Mouse (Mus musculus) adrenal gland, postnatal 25 days (tissue): ENCODE results near the gene Olfr263. TPM values are rescaled to one million over a fixed set of nuclear protein-coding genes. Genes with fewer than 3 reads are reported as not detected.
A peak's percentile ranks its signal among the peaks of the same experiment; 100 is the strongest.
"Not testable (repeated sequence)": the region's sequence is repeated elsewhere in the genome, so short reads cannot be mapped to it uniquely, and the experiment has no call there.

Experiments used
- DNase-seq: peaks from one replicate; pipeline ENCODE4 v3.0.0; 2021; ENCODE audit warnings: mixed read lengths
- long read RNA-seq: library from polyadenylated mRNA; stranded (forward); transcript quantifications from one replicate; pipeline ENCODE4 v2.0.0, GENCODE M21; 2021
- total RNA-seq: library from RNA; stranded (reverse); gene quantifications from 2 replicates; pipeline ENCODE4 v1.2.3, GENCODE M21; 2021

Gene Olfr263
- not detected in 2 replicates for total RNA-seq
- long read RNA-seq, result 0 reads

DNA sequence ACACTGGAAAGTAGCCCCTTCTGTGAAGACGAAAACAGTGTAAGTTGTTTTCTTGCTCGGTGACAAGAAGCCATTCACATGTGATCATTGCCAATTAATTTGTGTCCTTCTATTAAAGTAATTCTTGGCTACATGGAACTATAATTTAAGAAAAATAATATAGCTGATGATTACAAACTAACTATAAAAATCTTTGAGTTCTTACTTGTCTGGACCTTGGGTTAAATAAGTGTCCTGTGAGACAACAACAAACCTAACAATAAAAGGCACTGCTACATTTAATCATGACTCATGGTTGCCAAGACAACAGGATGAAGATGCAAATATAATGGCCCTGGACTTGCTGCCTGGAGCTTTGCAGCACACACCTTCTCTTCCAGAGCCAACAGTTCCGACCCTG, at the start of gene Olfr263:
Gene Olfr263 (plus strand): TSS at position 301 of the 400 bp plus-strand sequence.
- DNase-seq, result not testable (repeated sequence)

DNA sequence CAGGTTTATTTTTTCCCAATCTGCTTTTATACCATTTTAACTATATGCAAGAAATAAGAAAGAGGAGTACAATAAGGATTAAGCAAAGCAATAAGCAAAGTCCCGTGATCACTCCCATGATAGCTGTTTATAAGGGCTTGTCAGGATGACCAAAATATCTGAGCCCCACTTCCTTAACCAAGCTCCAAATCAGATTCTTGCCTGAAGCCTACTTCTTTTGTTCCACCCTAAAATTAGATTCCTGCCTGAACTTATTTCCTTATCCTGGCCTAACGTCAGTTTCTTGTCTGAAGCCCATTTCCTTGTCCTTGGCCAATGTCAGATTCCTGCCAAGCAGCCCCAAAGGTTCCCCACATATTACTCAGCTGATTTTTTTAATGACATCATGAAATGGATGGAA, 46.8 kb upstream of the Olfr263 start:
- no peak for DNase-seq

DNA sequence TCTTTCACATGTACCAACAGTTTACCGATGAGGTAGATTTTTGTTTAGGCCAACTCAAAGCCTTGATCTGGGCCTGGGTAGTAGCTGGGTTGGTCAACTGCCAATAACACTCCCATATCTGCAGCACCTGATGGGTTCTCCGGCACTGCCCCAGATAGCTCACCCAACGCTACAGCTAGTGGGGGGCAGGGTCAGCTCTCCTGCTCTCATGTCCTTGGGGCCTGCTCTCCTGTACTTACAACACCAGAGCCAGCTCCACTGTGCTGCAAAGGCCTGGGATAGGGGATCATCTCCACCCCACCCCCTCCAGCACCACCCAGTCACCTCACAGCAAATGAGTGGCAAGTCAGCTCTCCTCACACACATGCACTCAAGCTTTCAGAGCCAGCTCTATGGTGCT, 19.7 kb upstream of the Olfr263 start:
- DNase-seq, result no peak

DNA sequence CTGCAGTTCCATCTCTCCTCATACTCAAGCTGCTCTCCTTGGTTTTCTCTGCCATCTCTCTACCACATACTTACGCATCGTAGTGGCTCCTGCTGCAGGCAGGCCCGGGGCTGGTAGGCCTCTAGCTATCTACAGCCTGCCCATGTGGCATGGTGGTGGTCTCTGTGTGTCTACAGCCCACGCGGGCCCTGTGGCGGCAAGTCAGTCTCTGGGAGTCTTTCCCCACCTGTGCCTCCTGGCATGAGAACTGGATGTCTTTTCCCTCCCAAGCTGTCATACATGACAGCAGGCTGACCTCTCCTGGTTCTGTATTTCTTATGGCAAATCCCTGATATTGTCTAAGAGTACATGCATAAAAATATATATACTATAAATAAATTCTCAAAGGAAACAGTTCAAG, 19.0 kb upstream of the Olfr263 start:
- DNase-seq, result no peak

DNA sequence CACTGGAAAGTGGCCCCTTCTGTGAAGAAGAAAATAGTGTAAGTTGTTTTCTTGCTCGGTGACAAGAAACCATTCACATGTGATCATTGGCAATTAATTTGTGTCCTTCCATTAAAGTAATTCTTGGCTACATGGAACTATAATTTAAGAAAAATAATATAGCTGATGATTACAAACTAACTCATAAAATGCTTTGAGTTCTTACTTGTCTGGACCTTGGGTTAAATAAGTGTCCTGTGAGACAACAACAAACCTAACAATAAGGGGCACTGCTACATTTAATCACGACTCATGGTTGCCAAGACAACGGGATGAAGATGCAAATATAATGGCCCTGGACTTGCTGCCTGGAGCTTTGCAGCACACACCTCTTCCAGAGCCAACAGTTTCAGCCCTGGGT, 18.3 kb upstream of the Olfr263 start, which contains the start of gene Olfr1369-ps1:
Gene Olfr1369-ps1 (plus strand): TSS at position 301 of the 400 bp plus-strand sequence.
- DNase-seq, result not testable (repeated sequence)

DNA sequence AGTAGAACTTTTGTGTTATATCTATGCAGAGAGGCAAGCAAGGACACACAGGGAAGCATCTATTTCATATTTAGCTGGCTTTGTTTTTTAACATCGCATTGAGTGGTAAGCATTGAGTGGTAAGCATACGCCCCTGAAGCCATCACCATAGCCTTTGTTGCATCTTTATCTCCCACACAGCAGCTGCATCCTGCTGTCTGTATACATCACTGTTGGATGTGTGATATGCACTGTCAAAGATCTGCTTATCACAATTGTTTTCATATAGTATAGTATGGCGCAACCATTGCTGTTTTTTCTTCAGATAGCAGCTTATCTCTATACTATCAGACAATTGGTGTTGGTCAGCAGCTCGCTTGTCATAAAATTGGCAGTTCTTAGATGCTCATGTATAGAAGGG, 15.3 kb upstream of the Olfr263 start:
- DNase-seq, result no peak

DNA sequence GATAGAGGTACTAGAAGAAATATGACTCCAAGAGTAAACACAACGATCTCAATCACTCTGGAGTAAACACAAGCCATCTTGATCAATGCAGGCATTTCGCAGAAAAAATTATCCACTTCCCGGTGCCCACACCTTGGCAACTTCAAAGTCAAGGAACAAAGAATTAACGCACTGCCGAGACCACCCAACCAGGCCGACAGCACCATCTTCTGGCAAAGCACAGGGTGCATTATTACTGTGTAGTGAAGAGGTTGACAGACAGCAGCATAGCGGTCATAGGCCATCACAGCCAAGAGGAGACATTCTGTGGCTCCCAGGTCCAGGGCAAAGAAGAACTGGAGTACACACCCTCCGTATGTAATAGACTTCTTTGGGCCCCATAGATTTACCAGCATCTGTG, 13.0 kb downstream of the Olfr263 start:
- DNase-seq, result peak; percentile 18

DNA sequence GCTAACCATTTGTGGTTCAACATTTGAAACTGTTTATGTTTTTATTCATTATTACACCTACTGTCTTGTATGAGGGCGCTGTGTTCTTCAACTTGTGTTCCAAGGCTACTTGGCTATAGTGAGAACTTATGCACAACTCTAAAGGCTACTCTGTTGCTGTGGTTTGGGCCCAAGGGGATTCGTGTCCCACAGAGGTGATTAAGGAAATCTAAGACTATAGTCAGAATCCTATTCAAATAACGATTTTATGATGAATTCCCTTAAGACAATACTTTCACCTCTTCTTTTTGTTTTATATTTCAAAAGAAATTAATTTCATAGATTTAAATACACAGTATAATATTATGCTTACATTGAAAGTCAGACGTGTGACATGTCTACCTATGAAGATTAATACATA, 16.3 kb downstream of the Olfr263 start, which contains the start of gene Olfr1368:
Gene Olfr1368 (minus strand): TSS at position 101 of the 400 bp plus-strand sequence.
- DNase-seq, result no peak

DNA sequence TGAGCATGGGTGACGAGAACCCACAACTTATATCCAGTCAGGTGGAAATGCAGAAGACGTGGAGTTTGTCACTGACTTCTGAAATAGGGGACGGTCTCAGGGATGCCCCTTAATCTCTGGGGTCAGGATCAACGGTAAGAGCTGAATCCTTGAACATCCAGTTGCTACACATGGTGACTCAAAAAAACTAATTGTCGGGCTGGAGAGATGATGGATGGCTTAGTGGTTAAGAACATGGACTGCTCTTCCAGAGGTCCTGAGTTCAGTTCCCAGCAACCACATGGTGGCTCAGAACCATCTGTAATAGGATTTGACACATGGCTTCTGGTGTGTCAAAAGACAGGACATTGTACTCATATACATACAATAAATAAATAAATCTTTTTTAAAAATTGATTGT, 26.4 kb downstream of the Olfr263 start:
- DNase-seq, result no peak

DNA sequence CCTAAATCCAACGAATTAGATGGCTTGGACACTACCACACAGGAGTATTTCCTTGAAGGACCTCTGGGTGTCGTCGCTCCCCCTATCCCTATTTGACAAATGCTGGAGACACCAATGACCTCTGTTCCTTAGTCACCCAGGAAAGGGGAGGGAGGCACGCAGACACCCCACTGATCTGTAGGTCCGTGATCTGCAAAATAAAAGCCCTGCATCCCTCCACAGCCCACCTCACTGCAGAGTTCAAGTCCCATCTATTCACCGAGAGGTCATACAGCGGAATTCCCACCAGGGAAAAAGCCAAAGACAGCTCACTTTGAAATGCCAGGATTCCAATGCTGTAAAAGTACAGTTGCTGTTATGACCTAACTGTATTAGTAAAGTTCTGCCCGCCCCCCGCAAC, 28.6 kb downstream of the Olfr263 start:
- no peak for DNase-seq

DNA sequence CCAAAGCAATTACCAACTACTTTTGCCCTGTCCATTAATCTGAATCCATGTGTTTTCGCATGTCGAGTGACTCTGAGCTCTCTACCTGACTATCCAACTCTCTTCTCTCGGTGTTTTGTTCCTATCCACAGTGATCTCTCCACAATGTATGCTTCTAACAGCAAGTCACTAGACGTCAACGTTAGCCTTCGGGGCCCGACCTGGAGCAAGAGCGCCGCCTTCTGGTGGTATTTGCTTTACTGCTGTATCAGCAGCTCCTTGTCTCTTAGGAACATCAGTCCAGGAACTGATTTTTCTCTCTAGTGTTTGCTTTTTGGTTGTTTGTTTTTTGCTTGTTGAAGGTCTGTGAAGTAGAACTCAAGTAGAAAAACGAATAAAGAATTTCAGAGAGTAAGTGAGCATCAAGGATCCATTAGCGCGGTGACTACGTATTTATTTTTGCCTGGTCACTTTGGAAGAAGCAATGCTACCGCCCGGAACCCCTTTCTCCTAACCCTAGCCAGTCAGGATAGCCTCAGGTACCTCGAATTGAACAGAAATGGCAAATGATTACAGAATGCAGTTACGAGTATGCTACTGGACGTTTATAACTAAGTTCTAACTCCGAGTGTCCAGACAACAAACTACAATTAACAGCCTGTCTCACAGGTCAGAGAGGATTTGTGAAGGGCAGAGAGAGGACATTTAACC, 29.5 kb downstream of the Olfr263 start:
- peak; percentile 88 for DNase-seq

DNA sequence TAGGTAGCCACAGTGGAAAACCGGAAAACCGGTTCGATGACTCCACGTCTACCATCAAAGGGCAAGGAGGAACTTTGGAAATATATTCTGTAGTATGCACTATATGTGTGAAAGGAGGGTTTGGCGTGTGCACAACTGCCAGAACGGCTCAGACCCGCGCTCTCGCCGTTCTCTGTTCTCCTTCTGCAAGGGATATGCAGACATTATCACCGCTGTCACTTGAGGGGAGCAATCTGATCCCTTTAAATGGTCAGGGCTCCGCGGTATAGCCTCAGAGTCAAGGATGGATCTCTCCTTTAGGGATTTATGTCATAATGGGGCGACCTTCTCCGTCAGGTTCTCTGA, 30.0 kb downstream of the Olfr263 start:
- no peak for DNase-seq

DNA sequence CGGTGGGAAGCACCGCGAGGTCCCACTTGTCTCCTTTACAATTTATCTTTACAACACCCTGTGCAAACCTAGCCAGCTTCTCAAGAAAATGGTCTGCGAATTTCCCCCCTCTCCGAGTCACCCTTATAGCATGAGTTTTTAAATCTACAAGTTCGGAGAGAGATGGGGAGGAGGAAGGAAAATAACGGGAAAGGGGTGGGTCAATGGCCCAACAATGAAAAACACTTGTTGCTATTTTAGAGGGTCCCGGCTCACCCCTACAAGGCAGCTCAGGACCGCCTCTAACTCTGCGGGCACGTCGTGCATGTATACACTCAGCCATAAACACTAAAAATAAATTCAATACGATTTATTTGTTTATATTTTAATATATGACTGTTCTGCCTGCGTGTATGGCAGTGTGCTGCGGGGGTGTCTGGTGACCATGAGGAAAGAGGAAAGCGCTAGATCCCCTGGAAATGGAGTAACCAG, 30.6 kb downstream of the Olfr263 start:
- DNase-seq, result no peak

DNA sequence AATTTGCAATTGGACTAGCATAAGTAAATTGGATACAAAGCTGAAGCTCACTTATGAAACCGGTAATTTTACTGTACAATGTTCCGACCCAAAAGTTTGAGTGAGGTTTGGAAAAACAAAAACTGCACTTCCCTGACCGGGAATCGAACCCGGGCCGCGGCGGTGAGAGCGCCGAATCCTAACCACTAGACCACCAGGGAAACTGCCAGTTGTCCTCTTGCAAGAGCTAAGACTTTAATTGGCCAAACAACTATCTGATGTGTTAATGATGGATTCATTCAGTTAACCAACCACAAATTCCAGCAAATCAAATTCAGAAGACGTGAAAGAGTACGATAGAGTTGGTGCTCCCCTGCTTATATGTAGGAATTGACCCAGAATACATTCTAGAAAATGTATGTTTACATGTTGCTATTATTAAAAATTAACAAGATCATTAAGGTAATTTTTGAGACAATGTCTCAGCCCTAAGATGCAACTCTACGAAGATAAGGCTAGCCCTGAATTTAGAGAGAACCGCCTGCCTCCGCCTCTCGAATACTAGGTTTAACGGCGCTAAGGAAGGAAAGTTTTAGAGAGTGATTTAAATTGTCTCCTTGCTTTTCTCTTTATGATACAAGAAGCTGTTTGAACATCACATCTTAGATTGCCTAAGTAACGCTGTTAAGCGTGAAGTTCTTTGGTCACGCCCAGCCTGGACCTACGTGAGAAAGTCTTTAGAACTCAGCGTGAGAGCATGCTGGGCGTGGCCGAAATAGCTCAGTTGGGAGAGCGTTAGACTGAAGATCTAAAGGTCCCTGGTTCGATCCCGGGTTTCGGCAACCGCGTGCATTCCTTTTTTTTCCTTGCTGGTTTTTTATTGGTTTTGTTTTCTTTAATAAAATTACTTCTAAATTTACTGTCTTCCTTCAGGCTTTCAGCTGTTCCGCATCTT, 31.5 kb downstream of the Olfr263 start:
- peak; percentile 88 for DNase-seq

DNA sequence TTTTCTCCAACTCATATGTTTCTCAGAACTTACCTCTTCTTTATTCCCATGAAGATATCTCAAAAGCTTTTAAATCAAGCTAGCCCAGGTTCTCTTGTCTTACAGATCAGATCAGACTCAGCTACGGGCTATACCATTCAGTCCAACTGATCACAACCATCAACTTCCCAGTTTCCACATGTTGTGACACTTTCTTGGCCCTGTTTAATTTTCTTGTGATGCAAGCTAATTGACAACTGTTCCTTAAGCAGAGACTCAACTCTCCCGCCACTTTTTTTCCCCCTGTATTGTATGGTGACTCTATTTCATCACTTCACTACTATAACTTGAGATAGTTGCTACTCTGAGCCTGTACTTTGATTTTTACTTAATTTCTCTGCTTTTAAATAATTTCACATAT, 32.2 kb downstream of the Olfr263 start:
- DNase-seq, result no peak

DNA sequence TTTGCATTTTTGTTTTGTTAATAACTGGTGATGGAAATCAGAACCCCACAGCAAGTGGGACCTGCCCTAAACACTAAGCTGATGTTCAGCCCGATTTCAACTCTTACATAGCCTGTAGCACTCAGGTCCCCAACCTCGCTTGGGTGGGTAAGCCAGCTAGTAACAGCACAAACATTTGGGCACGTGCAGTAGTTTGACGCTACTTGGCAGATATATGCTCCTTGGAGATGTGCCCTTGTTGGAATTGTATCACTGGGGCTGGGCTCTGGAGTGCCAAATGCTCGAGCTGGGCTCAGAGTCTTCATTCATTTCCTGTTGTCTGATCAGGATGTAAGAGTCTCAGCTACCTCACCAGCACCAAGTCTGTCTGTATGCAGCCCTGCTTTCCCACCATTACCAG, 33.2 kb downstream of the Olfr263 start:
- DNase-seq, result no peak

DNA sequence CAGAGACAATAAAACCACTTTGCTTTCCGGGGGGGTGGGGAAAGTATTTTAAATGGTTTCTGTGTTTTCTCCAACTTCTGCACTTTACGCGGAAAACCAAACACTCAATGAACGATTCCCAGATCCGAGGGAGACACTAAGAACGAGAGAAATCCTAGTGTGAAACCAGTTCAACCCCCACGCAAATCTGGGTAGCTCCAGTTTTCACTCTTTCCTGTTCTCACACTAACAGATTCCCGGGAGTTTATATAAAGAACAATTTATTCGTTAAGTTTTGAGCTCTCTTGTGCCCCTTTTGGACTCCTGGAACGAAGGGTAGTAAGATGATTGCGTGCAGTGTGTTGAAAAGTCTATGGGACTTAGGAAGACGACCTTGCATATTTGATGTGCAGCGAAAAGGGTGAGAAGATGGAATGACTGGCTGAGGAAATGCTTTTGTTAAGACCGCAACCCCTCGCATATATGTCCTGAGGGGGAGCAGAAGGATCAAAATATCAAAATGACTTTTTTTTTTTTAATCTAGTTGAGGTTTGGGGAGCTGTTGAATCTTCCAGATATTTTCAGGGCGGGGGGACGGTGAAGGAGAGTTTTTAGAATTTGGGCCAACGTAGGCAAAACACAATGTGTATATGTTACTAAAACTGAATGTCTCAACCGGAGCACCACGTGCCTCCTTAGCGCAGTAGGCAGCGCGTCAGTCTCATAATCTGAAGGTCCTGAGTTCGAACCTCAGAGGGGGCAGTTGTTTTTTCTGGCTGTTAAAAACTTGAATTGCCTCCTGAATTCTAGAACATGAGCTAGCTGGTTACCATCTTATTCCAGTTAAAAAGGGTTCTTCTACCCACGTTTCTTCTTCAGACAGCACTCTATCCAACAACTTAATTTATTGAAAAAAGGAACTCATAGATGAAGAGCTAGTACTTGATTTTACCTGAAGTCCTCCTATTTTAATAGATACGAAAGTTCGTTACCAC, 37.8 kb downstream of the Olfr263 start:
- DNase-seq, result peak; percentile 65

DNA sequence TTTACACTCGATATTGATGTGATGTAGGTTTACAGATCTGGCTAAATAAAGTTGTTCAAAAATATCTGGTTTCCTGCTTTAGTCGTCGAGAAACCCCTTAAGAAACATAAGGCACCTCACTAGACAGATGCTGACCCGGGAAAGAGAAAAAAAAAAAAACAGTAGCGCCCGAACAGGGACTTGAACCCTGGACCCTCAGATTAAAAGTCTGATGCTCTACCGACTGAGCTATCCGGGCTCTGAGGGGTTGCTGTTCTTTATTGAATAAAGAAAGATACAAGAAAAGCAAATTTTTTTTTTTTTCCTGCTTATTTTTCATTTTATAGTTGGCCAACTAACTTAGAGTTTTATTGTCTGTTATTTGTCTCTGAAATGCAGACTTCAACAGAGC, 38.5 kb downstream of the Olfr263 start:
- DNase-seq, result no peak

DNA sequence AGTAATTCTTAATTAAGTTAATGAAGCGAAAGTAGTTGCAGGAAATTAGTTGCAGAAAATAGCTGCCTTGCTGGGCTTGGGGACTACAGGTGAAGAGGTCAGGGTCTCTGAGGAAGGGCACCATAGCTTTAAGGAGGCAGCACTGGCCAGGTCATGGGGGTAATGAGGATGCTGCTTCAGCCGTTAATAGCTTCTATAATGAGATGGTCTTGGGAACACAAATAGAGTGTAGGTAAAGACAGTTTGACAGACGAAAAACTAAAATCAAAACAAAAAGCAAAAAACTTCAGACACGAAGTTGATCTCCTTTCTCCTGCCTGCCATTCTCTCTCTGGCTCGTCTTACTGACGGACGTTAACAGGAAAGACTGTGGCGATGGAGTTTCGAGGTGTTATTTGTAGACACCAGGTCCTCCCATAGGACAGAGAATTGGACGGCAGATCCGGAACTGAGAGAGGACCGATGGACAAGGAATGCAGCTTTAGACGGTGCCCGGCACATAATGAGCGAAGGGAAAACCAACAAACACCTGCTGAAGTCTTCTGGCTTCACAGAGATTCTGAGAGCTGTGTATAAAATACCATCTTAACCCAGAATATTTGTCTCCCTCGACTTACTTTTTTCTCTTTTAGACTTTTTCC, 39.1 kb downstream of the Olfr263 start:
- peak; percentile 18 for DNase-seq

DNA sequence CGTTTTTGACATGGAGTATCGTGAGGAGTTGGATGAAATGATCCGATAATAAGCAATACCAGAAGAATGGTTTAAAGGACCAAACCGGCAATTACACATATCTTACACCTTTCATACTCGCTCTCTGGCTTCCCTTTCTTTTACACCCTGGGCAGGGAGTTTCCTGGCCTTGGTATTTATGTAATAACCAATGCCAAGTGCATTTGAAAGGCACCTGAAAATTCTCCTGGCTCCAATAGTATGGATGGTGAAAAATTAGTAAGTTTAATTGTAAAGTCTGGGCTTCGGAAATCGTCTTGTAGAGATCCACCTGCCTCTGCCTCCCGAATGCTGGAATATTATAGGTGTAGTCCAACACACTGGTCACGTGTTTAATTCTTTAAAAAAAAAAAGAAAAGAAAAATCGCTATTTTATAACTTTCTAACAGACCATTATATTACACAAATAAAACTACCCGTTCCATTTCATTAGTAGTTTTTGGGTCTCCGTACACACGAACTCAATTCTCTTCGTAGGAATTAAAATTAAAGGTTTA, 39.8 kb downstream of the Olfr263 start:
- no peak for DNase-seq
